Mouse (Mus musculus) G1E (cell line): ENCODE results near the gene Snx29.

Source experiments
- CTCF ChIP-seq: IDR thresholded peaks from 2 replicates; pipeline ENCODE4 v1.5.1; 2012; ENCODE audit warnings: low read depth, low read length, inconsistent platforms, mixed read lengths
- GATA1 ChIP-seq: IDR thresholded peaks from 2 replicates; pipeline ENCODE4 v1.6.1; 2012; ENCODE audit warnings: borderline replicate concordance, low read length, inconsistent platforms, mixed read lengths

GRCm38 (mm10) chr16:11690756-11691155 is 368.0 kb downstream of the Snx29 start:
- TF ChIP-seq GATA1 (no peak), CTCF (no peak)
